In genomic region chr12:110523526-110523925, GRCm38 (mm10) we compare ENCODE assay signal across 27 mouse cellular contexts.
A peak's percentile ranks its signal among the peaks of the same experiment; 100 is the strongest.
DNase-seq lines count a peak whose midpoint lies in the region; ATAC-seq and TF ChIP-seq lines count a peak whose summit lies in the region.
"Had no signal": no experiment of that assay in that cellular context is flagged by ENCODE, and none has a peak within 500 bp of the region (broad histone marks: within the 10 kb centered on the region; RNA-seq: fewer than 3 reads in every experiment).

No protein-coding gene starts in this region.

- peaks cover 88% of the 10 kb centered on the region for H3K36me3 ChIP-seq in E14TG2a.4 (ENCODE audit: insufficient read depth, low read length)
- H3K36me3 ChIP-seq in ES-E14 (ENCODE audit: control insufficient read depth, insufficient read depth, low read length, poor library complexity, severe bottlenecking): peaks cover 18% of the 10 kb centered on the region
- peaks cover 14% of the 10 kb centered on the region; the same call in 1 of the 2 replicates for H3K36me3 ChIP-seq in stomach, postnatal 0 days (ENCODE audit: control insufficient read depth, insufficient read depth, low read length)

- no peak for DNase-seq in gastrocnemius, adult 2 months
- DNase-seq in gastrocnemius, adult 8-10 months (ENCODE audit: low spot score in 2 of 2): no peak
- DNase-seq in ES-E14 (ENCODE audit: low read depth, low spot score): no peak
- peak; percentile 34 for DNase-seq in stomach, postnatal 0 days (ENCODE audit: low spot score)
- DNase-seq in kidney, postnatal 36 days: no peak
- DNase-seq in testis, postnatal 10 days (ENCODE audit: low spot score): no peak
- DNase-seq: adrenal gland, adult 8-10 months; adrenal gland, postnatal 25 days; B cell, adult 2 months; cerebellum, adult 11-12 months; cerebellum, adult 8-10 months; cerebellum, postnatal 14 days; gastrocnemius, postnatal 14 days; heart, adult 18-20 months; heart, postnatal 14 days; heart, postnatal 4 days had no signal

- H3K4me1 ChIP-seq in E14TG2a.4 (replicated peaks; ENCODE audit: low read depth, low read length) (peaks cover 61% of the 10 kb centered on the region), ES-E14 (ENCODE audit: control insufficient read depth in 2 of 2, insufficient read depth in 2 of 2, low read length in 2 of 2, poor library complexity in 1 of 2) (peaks cover 8 to 13% of the 10 kb centered on the region in 2 experiments; a peak in 3 of 4 replicates)
- H3K4me1 ChIP-seq in stomach, postnatal 0 days (replicated peaks; ENCODE audit: control insufficient read depth, insufficient read depth): no peaks in the 10 kb centered on the region
- H3K4me1 ChIP-seq: forebrain, embryonic 10.5 days; hindbrain, embryonic 15.5 days had no signal

- no peak overlapping the region for H3K4me3 ChIP-seq in gastrocnemius, adult 2 months
- H3K4me3 ChIP-seq in E14TG2a.4 (replicated peaks; ENCODE audit: low read length): peak overlapping the region; percentile 27; the same call in 1 of the 2 replicates
- no peak overlapping the region for H3K4me3 ChIP-seq in ES-E14 (ENCODE audit: insufficient read depth in 1 of 2, low read depth in 1 of 2, low read length in 2 of 2, poor library complexity in 1 of 2, severe bottlenecking in 1 of 2)
- no peak overlapping the region for H3K4me3 ChIP-seq in stomach, postnatal 0 days (ENCODE audit: low read depth, low read length)
- H3K4me3 ChIP-seq: forebrain, embryonic 10.5 days; heart, embryonic 13.5 days; hindbrain, embryonic 12.5 days; hindbrain, embryonic 15.5 days had no signal

- no peaks in the 10 kb centered on the region for H3K27me3 ChIP-seq in E14TG2a.4 (ENCODE audit: insufficient read depth, low read length)
- H3K27me3 ChIP-seq in stomach, postnatal 0 days (ENCODE audit: control insufficient read depth, insufficient read depth, low read length): no peaks in the 10 kb centered on the region
- H3K27me3 ChIP-seq: CH12.LX; heart, embryonic 13.5 days; hindbrain, embryonic 12.5 days; hindbrain, embryonic 15.5 days; Patski had no signal

- H3K9me3 ChIP-seq in E14TG2a.4 (ENCODE audit: low read length): no peaks in the 10 kb centered on the region
- no peaks in the 10 kb centered on the region for H3K9me3 ChIP-seq in ES-E14 (ENCODE audit: control insufficient read depth, insufficient read depth, low read depth, low read length)
- H3K9me3 ChIP-seq in stomach, postnatal 0 days (ENCODE audit: control insufficient read depth, low read length): no peaks in the 10 kb centered on the region
- H3K9me3 ChIP-seq: forebrain, embryonic 10.5 days; G1E; heart, embryonic 13.5 days; hindbrain, embryonic 12.5 days; hindbrain, embryonic 15.5 days had no signal

- in situ Hi-C loops in ES-E14 (cut with MboI; ENCODE audit: low sequenced_read_pairs in 2 of 2, unreplicated experiment in 2 of 2): no loop called here

- peak; percentile 65; the same call in 1 of the 2 replicates for ATAC-seq in stomach, postnatal 0 days (ENCODE audit: low FRiP score, low TSS enrichment)
- ATAC-seq: activated CD4-positive, CD25-positive, alpha-beta regulatory T cell, adult 4 months; forebrain, embryonic 14.5 days; intestine, postnatal 0 days; Patski had no signal

- 56% methylated on average over 5 of the region's 5 CpGs for WGBS in stomach, postnatal 0 days

- no peak overlapping the region for H3K9ac ChIP-seq in ES-E14 (ENCODE audit: insufficient read depth, low read depth, low read length, poor library complexity, severe bottlenecking)
- no peak overlapping the region for H3K9ac ChIP-seq in stomach, postnatal 0 days (ENCODE audit: low read length)
- H3K9ac ChIP-seq: heart, embryonic 13.5 days; hindbrain, embryonic 12.5 days; hindbrain, embryonic 15.5 days had no signal

- no peak for TF ChIP-seq CTCF in gastrocnemius, adult 2 months (IDR thresholded peaks at IDR 0.05)
- no peak for TF ChIP-seq CTCF in E14TG2a.4 (conservative IDR thresholded peaks at IDR 0.05; ENCODE audit: low read length)
- TF ChIP-seq CTCF in stomach, postnatal 0 days (IDR thresholded peaks at IDR 0.05; ENCODE audit: low read depth): no peak

- TF ChIP-seq EP300 in stomach, postnatal 0 days (optimal IDR thresholded peaks at IDR 0.05): no peak

- H3K27ac ChIP-seq in gastrocnemius, adult 2 months: peak overlapping the region; percentile 43; the same call in 1 of the 2 replicates
- peak overlapping the region; percentile 41; the same call in 1 of the 2 replicates for H3K27ac ChIP-seq in ES-E14 (ENCODE audit: insufficient read depth, low read depth, low read length, poor library complexity, severe bottlenecking)
- H3K27ac ChIP-seq in stomach, postnatal 0 days (replicated peaks): no peak overlapping the region
- H3K27ac ChIP-seq: forebrain, embryonic 10.5 days; heart, embryonic 13.5 days; hindbrain, embryonic 12.5 days; hindbrain, embryonic 15.5 days had no signal

- H3K4me2 ChIP-seq in stomach, postnatal 0 days (replicated peaks; ENCODE audit: low read depth): no peak overlapping the region
- H3K4me2 ChIP-seq: heart, embryonic 13.5 days; hindbrain, embryonic 12.5 days; hindbrain, embryonic 15.5 days had no signal

- intact Hi-C loops in gastrocnemius, adult 2 months (cut with DNase I): no loop called here

TF ChIP-seq in ES-E14, 5 proteins besides CTCF, POLR2A, EP300 and RAD21:
- TF ChIP-seq MAFK (IDR thresholded peaks at IDR 0.05; ENCODE audit: insufficient read depth, low read depth, low read length) (no peak), CHD2 (IDR thresholded peaks at IDR 0.05; ENCODE audit: low read depth, low read length) (no peak), ZC3H11A (IDR thresholded peaks at IDR 0.05; ENCODE audit: borderline replicate concordance, low read depth, low read length) (no peak), HCFC1 (IDR thresholded peaks at IDR 0.05; ENCODE audit: borderline replicate concordance, insufficient read depth, low read length) (no peak), ZNF384 (IDR thresholded peaks at IDR 0.05; ENCODE audit: low read depth, low read length) (no peak)
